Mouse (Mus musculus) limb, embryonic 11.5 days (tissue): ENCODE data around the gene Tbc1d10c. TPM values are rescaled to one million over a fixed set of nuclear protein-coding genes. Genes with fewer than 3 reads are reported as not detected.
A peak's percentile ranks its signal among the peaks of the same experiment; 100 is the strongest.

Source experiments
- ATAC-seq: fragments of 200-750 bp; cut with Nextera tagmentation; 2 replicates; pipeline ENCODE4 v1.8.0; 2017; ENCODE audit warnings: low read depth; ENCODE audit not compliant: insufficient number of reproducible peaks, low FRiP score, low TSS enrichment
- DNase-seq: peaks from one replicate; pipeline ENCODE4 v3.0.0-alpha.2; 2015; ENCODE audit warnings: low spot score
- H3K27ac ChIP-seq: fragments of 300-500 bp; sonication (generic); replicated peaks from 2 replicates; pipeline ENCODE4 v1.5.1; 2014; ENCODE audit warnings: low read depth, mild to moderate bottlenecking, low read length
- H3K27me3 ChIP-seq: fragments of 300-500 bp; sonication (generic); 2 replicates; pipeline ENCODE4 v1.6.1; 2014; ENCODE audit warnings: mild to moderate bottlenecking, low read length, mixed read lengths; ENCODE audit not compliant: control insufficient read depth, insufficient read depth
- H3K36me3 ChIP-seq: fragments of 300-500 bp; sonication (generic); 2 replicates; pipeline ENCODE4 v1.6.1; 2014; ENCODE audit warnings: mild to moderate bottlenecking, low read length, moderate library complexity, mixed read lengths; ENCODE audit not compliant: control insufficient read depth, insufficient read depth
- H3K4me1 ChIP-seq: fragments of 300-500 bp; sonication (generic); 2 replicates; pipeline ENCODE4 v1.6.1; 2014; ENCODE audit warnings: low read length, mixed read lengths; ENCODE audit not compliant: control insufficient read depth, insufficient read depth
- H3K4me2 ChIP-seq: fragments of 300-500 bp; sonication (generic); 2 replicates; pipeline ENCODE4 v1.6.1; 2014; ENCODE audit warnings: low read depth, mild to moderate bottlenecking, moderate library complexity; ENCODE audit not compliant: severe bottlenecking
- H3K4me3 ChIP-seq: fragments of 300-500 bp; sonication (generic); 2 replicates; pipeline ENCODE4 v1.5.1; 2014; ENCODE audit warnings: low read depth, low read length
- H3K9ac ChIP-seq: fragments of 300-500 bp; sonication (generic); 2 replicates; pipeline ENCODE4 v1.6.1; 2014; ENCODE audit warnings: mild to moderate bottlenecking, low read length
- H3K9me3 ChIP-seq: fragments of 300-500 bp; sonication (generic); 2 replicates; pipeline ENCODE4 v1.6.1; 2016; ENCODE audit warnings: low read length; ENCODE audit not compliant: control insufficient read depth
- WGBS: fragments of 180-500 bp; shearing (Covaris S2); extraction: QIAGEN DNeasy Blood & Tissue Kit; methylation state at CpG from one replicate; pipeline ENCODE4 v1.1.7; 2014; 5-methylcytosine and 5-hydroxymethylcytosine counted together
- polyA plus RNA-seq: library from polyadenylated mRNA; unstranded; fragments of >200 nt; fragmentation: Nextera tagmentation; extraction: Ambion mirVana; gene quantifications from 2 replicates; pipeline ENCODE4 v1.2.1, GENCODE M21; 2014

Tbc1d10c gene
- polyA plus RNA-seq, 1 experiment from 2014 or later: 0.89 TPM

GRCm38 (mm10) chr19:4172925-4173324 is 18.2 kb downstream of the Tbc1d10c start:
- Histone ChIP-seq H3K4me1 (peaks cover 15% of the 10 kb centered on the region), H3K9ac (no peak overlapping the region), H3K4me3 (no peak overlapping the region), H3K9me3 (no peaks in the 10 kb centered on the region), H3K36me3 (no peaks in the 10 kb centered on the region; the same call in 1 of the 2 replicates), H3K4me2 (no peak overlapping the region), H3K27ac (no peak overlapping the region), H3K27me3 (no peaks in the 10 kb centered on the region)
- no peak for ATAC-seq
- no peak for DNase-seq
- 42% methylated on average over 11 of the region's 11 CpGs for WGBS

- Histone ChIP-seq H3K36me3 (no peaks in the 10 kb centered on the region; the same call in 1 of the 2 replicates), H3K27me3 (no peaks in the 10 kb centered on the region), H3K9me3 (no peaks in the 10 kb centered on the region), H3K9ac (peak overlapping the region; percentile 12), H3K4me2 (no peak overlapping the region), H3K4me1 (peaks cover 15% of the 10 kb centered on the region), H3K4me3 (no peak overlapping the region), H3K27ac (no peak overlapping the region)
- no peak for DNase-seq
- no peak for ATAC-seq
- WGBS: 64% methylated on average over 13 of the region's 13 CpGs
These were observed 19.4 kb downstream of the Tbc1d10c start for GRCm38 (mm10) chr19:4171393-4172290.

GRCm38 (mm10) chr19:4170723-4171392 is 20.2 kb downstream of the Tbc1d10c start:
- no peak overlapping the region for H3K4me3 ChIP-seq
- H3K9me3 ChIP-seq: no peaks in the 10 kb centered on the region
- no peaks in the 10 kb centered on the region for H3K27me3 ChIP-seq
- H3K36me3 ChIP-seq: no peaks in the 10 kb centered on the region; the same call in 1 of the 2 replicates
- DNase-seq (no peak), ATAC-seq (no peak)
- H3K4me2 ChIP-seq: no peak overlapping the region
- H3K4me1 ChIP-seq: peaks cover 14% of the 10 kb centered on the region
- WGBS: 90% methylated on average over 10 of the region's 10 CpGs
- H3K9ac ChIP-seq: peak overlapping the region; percentile 83; the same call in 1 of the 2 replicates
- H3K27ac ChIP-seq: no peak overlapping the region

GRCm38 (mm10) chr19:4169810-4170209 is 21.3 kb downstream of the Tbc1d10c start:
- peak; percentile 46 for ATAC-seq
- 10% methylated on average over 27 of the region's 27 CpGs for WGBS

GRCm38 (mm10) chr19:4169378-4169784 is 21.7 kb downstream of the Tbc1d10c start:
- Histone ChIP-seq H3K4me2 (peak overlapping the region; percentile 88), H3K4me1 (peaks cover 5% of the 10 kb centered on the region), H3K27ac (peak overlapping the region; percentile 69), H3K9me3 (no peaks in the 10 kb centered on the region), H3K27me3 (no peaks in the 10 kb centered on the region), H3K36me3 (no peaks in the 10 kb centered on the region; the same call in 1 of the 2 replicates), H3K4me3 (peak overlapping the region; percentile 41), H3K9ac (peak overlapping the region; percentile 83)
- peak; percentile 92 for ATAC-seq
- WGBS: under 1% methylated on average over 43 of the region's 43 CpGs
- peak; percentile 100 for DNase-seq

More at GRCm38 (mm10) chr19:4169810-4170209, 21.3 kb downstream of the Tbc1d10c start:
- Histone ChIP-seq H3K36me3 (no peaks in the 10 kb centered on the region; the same call in 1 of the 2 replicates), H3K27me3 (no peaks in the 10 kb centered on the region), H3K27ac (peak overlapping the region; percentile 69), H3K9ac (peak overlapping the region; percentile 83), H3K4me3 (peak overlapping the region; percentile 41), H3K9me3 (no peaks in the 10 kb centered on the region), H3K4me2 (peak overlapping the region; percentile 88), H3K4me1 (peaks cover 5% of the 10 kb centered on the region)
- no peak for DNase-seq

GRCm38 (mm10) chr19:4166678-4167476 is 24.2 kb downstream of the Tbc1d10c start:
- Histone ChIP-seq H3K9me3 (no peaks in the 10 kb centered on the region), H3K27me3 (no peaks in the 10 kb centered on the region), H3K27ac (no peak overlapping the region), H3K36me3 (no peaks in the 10 kb centered on the region; the same call in 1 of the 2 replicates), H3K9ac (no peak overlapping the region), H3K4me1 (peaks cover 9% of the 10 kb centered on the region), H3K4me3 (no peak overlapping the region), H3K4me2 (no peak overlapping the region)
- WGBS: 79% methylated on average over 9 of the region's 9 CpGs
- ATAC-seq (no peak), DNase-seq (no peak)

GRCm38 (mm10) chr19:4164721-4165120 is 26.4 kb downstream of the Tbc1d10c start:
- Histone ChIP-seq H3K9me3 (no peaks in the 10 kb centered on the region), H3K9ac (no peak overlapping the region), H3K4me3 (no peak overlapping the region), H3K4me2 (no peak overlapping the region), H3K36me3 (peaks cover 4% of the 10 kb centered on the region; the same call in 1 of the 2 replicates), H3K27me3 (no peaks in the 10 kb centered on the region), H3K4me1 (peaks cover 4% of the 10 kb centered on the region), H3K27ac (no peak overlapping the region)
- DNase-seq: no peak
- WGBS: 72% methylated on average over 2 of the region's 2 CpGs
- ATAC-seq: no peak

GRCm38 (mm10) chr19:4164100-4164499 is 27.0 kb downstream of the Tbc1d10c start:
- peaks cover 4% of the 10 kb centered on the region for H3K4me1 ChIP-seq
- H3K4me3 ChIP-seq: no peak overlapping the region
- no peak overlapping the region for H3K27ac ChIP-seq
- H3K9me3 ChIP-seq: no peaks in the 10 kb centered on the region
- no peaks in the 10 kb centered on the region for H3K27me3 ChIP-seq
- H3K36me3 ChIP-seq: peaks cover 6% of the 10 kb centered on the region; the same call in 1 of the 2 replicates
- WGBS: 77% methylated on average over 3 of the region's 3 CpGs
- no peak for DNase-seq
- no peak overlapping the region for H3K9ac ChIP-seq
- no peak overlapping the region for H3K4me2 ChIP-seq
- ATAC-seq: no peak
